Mouse (Mus musculus): ENCODE measurements at regions not wholly inside any gene's neighbourhood (a gene's known extent, or its start where the extent isn't known, plus 50 kb on each side); places are given as distances from the start of the nearest gene placed in this dataset.
A peak's percentile ranks its signal among the peaks of the same experiment; 100 is the strongest.

DNA sequence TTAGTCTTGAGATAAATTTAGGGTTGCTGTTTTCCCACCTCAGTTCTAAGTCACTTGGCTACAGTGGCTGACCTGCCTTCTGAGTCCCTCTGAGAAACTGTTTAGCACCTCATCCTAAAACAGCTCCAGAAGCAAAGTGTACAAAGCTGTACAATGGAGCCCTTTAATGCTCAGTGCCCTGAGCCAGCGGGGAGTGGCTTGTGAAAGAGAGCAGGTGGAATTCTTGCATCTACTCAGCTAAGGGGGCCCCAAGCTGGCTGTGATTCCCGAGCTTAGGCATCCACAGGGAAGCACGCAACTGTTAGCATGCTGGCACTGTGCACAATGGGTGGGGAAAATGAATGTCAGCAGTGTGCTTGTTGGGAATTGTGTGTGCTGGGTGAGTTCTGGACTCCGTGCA is 63.2 kb upstream of the Kcnj15 start:
- DNase-seq (ENCODE audit: low spot score in 2 of 2), result no peak

DNA sequence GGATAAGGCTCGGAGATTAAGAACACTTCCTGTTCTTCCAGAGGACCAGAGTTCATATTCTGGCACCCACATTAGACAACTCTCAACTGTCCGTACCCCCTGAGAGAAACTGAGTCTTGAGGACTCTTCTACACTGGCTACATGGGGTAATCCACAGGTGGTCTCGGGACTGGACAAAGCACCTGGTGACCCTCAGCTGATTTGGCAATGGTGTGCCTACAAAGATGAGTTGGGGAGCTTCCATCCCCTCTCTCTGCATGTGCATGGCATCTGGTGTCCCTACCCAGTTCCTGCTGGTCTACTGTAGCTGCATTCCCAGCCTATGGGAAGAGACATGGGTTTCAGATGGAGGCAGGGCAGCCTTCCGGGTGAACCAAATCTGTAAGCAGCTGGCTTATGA is 61.2 kb upstream of the Kcnj15 start:
- DNase-seq (ENCODE audit: low spot score in 2 of 2), result no peak

DNA sequence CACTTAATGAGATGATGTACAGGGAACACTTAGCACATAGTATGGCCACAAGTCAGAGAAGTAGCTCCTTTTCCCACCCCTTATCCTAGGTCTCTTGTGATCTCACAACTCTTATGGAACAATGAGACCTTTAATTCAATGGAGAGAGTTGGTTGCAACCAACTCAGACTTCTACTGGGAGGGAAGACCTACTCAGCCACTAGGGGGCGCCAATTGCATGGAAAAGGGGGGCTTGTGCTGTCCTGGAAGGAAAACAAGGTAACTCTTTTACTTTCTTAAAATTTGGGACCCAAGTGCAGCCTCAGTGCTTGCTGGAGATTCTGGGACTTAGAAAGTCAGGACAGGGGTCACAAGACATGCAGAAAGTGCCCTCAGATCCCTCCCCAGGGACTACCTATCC is 60.7 kb upstream of the Kcnj15 start:
- peak; percentile 81 to 82 for DNase-seq (ENCODE audit: low spot score in 2 of 2)

DNA sequence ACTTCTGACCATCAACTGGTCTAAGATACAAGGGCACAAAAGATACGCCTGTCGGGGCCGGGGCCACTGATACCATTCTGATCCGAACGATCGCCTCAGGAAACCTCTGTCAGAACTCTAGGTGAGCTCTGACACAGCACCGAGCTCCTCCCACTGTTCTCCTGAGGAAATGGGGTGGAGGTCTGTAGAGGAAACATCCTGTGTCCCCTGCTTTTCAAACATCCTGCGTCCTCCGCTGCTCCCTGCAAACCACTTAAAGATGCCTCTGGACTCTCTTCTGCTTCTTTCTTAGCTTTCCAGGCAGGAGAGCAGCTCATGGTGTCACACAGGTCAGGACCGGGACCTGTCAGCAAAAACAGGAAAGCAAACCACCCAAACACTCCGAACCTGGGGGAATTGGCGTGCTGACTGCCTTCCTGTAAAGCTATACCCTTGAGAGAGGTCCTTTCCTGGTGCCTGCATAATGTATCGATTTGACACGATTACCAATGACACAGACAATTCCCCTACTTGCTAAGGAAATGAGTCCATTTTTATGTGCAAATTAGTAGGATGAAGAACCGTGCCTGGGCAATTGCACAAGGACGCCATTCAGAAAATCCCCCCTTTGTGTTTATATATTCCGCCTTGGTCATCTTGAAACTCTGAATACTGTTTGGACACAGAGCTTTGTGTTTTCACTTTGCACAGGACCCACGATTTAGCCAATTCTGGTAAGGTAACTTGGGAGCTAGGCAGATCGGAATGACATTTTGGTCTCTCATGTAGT is 58.4 kb upstream of the Kcnj15 start:
- DNase-seq (ENCODE audit: low spot score in 2 of 2), result no peak

DNA sequence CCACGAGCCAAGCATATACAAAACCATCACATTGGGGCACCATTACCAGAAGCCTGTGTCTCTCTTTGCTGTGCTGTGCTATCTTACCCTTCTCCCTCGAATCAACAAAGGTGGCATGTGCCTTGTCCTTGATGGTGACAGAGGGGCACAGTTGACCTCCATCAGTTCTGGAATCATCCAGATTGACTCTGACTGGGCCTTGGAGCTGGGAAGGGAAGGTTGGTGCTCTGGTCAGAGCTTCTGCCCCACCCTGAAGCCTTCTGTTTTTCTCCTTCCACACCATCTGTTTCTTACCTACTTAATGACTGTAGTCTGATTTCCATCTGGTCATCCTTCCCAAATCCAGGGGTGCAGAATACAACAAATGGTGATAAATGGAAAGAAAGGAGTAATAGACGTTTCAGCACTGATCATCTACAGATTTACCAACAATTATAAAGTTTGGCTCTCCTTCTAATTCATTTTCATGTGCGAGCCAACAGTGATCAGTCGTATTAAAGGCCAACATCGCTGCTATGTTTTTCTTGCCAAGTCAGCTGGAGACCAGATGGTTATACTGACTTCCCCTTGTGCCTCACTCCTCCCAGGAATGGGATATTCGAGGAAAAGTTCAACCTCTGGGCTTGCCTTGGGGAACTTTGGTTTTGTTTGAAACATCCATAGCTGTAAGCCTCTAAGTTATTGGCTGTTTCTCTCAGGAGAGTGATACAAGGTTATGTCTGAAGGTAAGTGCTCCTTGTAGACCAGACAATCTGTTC is 55.1 kb upstream of the Kcnj15 start:
- DNase-seq (ENCODE audit: low spot score in 2 of 2), result no peak

DNA sequence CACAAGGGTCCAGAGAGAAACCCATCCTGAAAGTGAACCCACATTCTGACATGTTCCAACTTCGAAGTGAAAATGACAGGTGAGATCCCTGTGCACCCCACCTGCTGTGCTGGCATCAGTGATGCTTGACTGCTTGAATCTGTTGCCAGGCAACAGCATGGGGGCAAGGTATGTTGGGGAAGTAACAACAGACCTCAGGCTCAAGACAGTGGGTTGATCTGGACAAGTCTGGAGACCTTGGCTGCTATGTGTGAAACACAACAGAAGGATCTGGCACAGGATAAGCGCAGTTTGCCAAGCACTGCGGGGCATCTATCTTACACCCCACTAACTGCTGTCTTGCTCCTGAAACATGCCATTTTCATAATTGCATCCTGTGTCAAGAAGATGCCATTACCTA is 54.3 kb upstream of the Kcnj15 start:
- DNase-seq (ENCODE audit: low spot score in 2 of 2), result no peak

DNA sequence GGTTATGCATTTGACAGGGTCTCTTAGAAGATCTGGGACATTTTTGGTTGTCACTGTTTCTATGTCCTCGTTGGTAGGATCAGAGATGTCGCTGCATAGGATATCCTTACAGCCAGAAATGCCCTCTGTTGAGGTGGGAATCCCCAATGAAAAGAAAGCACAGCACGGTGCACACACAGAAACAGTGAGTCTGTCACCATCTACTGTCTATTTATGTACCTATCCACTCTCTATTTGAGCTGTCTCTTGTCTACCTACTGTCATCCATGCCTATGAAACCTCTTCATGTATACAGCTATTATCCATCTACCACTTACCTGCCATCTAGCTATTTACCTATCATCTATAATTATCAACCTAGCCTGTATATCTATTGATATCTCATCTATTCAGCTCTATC is 53.6 kb upstream of the Kcnj15 start:
- DNase-seq (ENCODE audit: low spot score in 2 of 2), result no peak

DNA sequence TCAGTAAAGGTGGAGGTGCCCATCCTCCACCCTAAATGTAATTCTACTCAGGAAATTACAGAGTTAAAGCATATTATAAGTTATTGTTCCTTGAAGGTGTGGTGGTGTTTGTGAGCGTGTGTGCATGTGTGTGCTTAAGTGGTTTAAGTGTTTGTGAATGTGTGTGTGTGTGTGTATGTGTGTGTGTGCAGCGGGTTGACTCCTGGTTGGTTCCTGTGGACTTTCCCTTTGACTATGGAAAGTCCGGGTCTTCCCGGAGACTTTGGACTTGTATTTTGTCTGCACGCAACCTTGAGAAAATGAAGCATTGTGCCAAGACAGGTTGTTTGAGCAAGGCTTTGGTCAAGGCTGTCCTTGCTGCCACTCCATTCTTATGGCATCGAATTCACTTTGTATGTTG is 52.9 kb upstream of the Kcnj15 start:
- no peak for DNase-seq (ENCODE audit: low spot score in 2 of 2)

DNA sequence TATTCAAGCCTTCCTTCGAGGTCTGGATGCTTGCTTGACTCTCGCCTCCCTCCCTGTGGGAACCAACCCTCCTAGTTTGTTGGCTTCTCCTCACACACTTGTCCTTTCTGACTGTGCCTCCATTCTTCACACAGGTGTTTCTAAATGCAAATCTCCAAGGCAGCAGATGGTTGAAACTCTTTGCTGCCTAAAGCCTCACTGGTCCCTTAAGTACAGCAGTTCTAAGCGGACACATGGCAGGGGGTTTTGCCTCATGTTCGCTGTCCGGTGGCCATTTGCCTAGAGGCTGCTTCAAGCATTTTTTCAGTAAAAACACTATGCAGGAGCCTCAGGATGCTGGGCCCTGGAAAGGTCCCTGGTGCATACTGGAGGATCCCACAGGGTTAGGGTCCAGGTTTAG is 50.9 kb upstream of the Kcnj15 start:
- no peak for DNase-seq (ENCODE audit: low spot score in 2 of 2)

DNA sequence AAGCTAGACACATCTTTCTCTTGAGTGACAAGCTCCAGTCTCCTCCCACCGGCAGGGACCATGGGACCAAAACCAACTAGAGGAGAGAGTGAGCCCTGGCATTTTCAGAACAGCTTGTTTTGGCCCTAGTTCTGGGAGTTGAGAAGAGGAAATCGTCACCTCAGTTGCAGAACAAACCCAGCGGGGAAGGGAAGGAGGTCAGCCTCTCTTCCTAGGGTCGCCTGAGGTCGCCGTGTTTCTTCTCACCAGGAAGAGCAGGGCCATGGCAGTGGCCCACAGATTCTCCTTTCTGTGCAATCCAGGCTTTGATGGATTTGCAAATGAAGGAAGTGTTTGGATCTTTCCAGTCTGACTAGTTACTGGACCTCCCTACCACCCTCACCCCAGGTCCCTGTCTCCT is 49.8 kb upstream of the Kcnj15 start:
- no peak for DNase-seq (ENCODE audit: low spot score in 2 of 2)
